Mouse (Mus musculus) spleen, embryonic (tissue): Measurements from ENCODE around the gene Zfp541.

Source experiments
- CTCF ChIA-PET: fragments of 350-600 bp; sonication (Branson Sonifier 250); formaldehyde crosslinking; loops from one replicate; lab custom pipeline; 2022; lab: Charles Lee

Zfp541 gene

GRCm38 (mm10) chr7:16061219-16062098, at the start of gene Zfp541:
TSS of gene Zfp541 (plus strand) at chr7:16061814.
- CTCF ChIA-PET: no interaction called here

GRCm38 (mm10) chr7:16012576-16013263, 48.9 kb upstream of the Zfp541 start:
- CTCF ChIA-PET: interaction anchor here (0.5 to 1.1 kb wide), 4 partner anchors 9 to 298 kb away, joined by 3 to 14 read pairs (median 4); no protein-coding TSS in a partner anchor

DNA sequence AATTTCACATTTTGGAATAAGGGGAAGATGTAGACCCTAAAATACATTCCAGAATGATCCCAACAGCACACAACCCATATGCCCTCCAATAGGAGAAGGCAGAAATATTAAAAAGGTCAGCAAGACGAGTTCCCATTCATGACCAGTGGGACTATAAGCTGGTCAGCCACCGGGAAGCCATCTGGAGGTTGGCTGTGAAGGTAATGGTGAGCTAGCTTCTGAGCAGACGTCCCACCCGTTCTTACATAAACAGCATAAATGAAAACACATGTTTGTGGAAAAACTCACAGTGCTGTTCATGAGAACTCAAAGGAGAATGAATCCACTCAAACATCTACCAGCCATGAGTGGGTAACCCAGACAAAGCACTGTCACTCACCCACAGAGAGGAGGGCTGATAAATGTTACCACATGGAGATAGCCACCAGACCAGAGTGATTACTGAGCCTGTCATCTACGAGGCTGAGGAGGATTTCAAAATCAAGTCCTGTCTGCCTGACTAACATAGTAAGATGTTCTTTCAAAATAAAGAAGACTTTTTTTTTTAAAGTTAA, 47.8 kb upstream of the Zfp541 start:
- CTCF ChIA-PET: interaction anchor here (0.6 kb wide), 2 partner anchors 11 to 297 kb away, joined by 6 read pairs; no protein-coding TSS in a partner anchor

- CTCF ChIA-PET: interaction anchor here (0.5 to 1.2 kb wide), 3 partner anchors 12 to 271 kb away, joined by 3 to 6 read pairs (median 6); no protein-coding TSS in a partner anchor
These were observed 47.0 kb upstream of the Zfp541 start for GRCm38 (mm10) chr7:16014521-16015175.

DNA sequence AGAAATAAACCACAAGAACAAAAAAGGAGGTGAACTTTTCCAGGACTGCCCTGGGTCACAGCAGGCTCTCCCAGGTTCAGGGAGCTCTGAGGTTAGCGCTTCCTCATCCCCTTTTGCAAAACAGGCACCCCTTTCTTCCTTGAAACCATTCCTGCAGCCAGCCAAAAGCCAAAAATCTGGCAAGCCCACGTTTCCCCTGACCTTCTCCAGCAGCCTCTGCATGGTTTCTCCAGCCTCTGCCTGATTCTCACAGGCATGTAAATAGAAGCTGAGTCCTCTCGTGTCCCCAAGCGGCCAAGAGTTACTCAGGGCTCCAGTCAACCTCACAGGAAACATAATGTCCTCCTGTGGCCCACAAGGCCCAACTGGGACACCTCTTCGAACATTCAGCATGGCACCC, 46.2 kb upstream of the Zfp541 start:
- CTCF ChIA-PET: interaction anchor here (1.2 kb wide), 1 partner anchor 33 kb away, joined by 3 read pairs; no protein-coding TSS in a partner anchor

DNA sequence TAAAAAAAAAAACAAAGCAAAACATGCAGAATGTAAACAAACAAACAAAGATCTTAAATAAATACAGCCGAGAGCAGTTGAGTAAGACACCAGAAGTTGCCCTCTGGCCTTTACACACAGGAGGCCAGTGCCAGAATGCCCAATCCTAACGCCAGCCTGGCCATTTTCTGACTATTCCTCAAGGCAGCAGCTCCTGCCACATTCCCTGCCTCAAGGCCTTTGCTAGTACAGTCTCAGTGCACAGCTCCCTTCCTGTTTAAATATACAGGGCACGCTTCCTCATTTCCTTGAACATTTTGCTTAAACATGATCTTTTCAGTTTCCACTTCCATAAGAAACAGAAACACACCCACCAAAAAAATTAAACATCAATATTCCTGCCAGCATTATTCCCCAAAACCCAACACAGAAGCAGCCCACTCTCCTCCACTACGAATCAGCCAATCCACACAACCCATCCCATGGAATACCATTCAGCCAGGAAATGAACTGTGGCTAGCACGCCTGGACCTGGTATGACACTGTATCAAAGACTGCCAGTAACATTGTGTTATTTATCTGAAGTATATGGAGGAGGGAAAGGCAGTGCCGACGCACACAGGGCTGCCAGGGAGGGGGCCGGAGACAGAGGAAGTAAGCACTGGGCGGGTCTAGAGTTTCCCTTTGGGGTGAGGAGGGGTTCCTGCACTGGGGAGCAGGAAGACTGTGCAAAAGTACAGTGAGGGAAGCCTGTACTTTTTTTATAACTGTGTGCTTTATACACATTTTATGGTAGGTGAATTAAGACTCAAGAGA, 43.4 kb upstream of the Zfp541 start:
- CTCF ChIA-PET: interaction anchor here (0.6 to 0.7 kb wide), 2 partner anchors 14 to 75 kb away, joined by 3 to 7 read pairs; no protein-coding TSS in a partner anchor

GRCm38 (mm10) chr7:16019256-16020094, 42.1 kb upstream of the Zfp541 start:
- CTCF ChIA-PET: no interaction called here

DNA sequence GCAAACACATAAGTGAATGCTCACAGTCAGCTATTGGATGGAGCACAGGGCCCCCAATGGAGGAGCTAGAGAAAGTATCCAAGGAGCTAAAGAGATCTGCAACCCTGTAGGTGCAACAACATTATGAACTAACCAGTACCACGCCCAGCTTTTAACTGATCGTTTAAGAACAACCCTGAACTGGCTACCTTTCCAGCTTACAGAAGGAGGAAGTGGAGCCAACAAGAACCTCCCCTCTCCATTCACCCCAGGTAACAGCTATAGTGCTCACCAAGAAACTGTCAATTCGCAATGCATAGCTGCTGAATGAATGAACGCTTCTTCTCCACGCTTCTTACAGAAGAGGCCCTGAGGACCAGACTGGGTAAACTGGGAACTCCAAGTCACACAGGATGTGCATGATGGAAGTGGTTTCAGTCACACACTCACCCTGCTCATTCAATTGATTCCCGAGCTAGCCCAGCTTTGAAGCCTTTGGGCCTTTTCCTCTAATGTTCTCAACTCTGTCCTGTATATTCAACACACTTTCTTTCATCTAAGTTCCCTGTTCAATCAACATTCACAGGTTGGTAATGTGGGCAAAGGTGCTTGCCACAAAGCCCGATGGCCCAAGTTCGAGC, 36.9 kb upstream of the Zfp541 start:
- CTCF ChIA-PET: interaction anchor here (0.6 kb wide), 1 partner anchor 39 kb away, joined by 18 read pairs; no protein-coding TSS in a partner anchor

- CTCF ChIA-PET: no interaction called here
These were observed 33.3 kb upstream of the Zfp541 start for GRCm38 (mm10) chr7:16028102-16028927.

DNA sequence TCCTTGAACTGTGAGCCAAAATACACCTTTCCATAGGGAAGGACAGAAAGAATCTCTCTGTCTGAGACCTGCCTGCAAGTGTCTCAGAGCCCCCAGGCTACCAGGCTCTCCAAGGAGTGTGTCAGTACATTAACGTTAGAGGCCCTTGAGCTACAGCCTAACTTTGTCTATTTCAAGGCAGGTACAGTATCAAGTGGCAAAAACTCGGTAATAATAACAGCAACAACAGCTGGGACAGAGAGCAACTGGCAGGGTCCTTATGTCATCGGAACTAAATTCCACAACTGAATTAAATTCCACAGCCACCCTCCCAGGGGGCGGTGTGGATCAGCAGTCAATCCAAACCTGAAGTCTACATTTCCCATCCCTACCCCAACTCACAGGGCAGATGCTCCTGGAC, 30.5 kb upstream of the Zfp541 start:
- CTCF ChIA-PET: no interaction called here

DNA sequence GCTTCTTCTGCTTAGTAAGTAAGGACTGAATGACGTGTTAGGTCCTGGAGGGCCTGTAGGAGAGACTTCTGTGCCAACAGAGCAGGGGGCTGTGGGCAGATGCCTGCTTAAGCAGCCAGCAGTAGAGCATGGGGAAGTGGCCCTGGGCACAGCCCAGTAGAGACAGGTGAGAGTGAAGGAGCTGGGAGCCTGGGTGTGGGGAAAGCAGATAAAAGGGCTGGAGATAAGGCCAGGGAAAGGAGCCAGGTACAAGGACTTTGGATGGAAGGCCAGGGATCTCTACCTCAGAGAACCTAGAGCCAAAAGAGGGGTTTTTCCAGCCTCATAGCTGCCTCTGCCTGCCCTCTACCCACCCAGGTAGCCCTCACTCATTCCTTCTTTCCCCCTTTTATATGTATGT, 28.6 kb upstream of the Zfp541 start:
- CTCF ChIA-PET: interaction anchor here (0.6 kb wide), 1 partner anchor 15 kb away, joined by 3 read pairs; no protein-coding TSS in a partner anchor

GRCm38 (mm10) chr7:16033580-16034461, 27.8 kb upstream of the Zfp541 start:
- CTCF ChIA-PET: no interaction called here

GRCm38 (mm10) chr7:16036972-16037371, 24.6 kb upstream of the Zfp541 start:
- CTCF ChIA-PET: no interaction called here

DNA sequence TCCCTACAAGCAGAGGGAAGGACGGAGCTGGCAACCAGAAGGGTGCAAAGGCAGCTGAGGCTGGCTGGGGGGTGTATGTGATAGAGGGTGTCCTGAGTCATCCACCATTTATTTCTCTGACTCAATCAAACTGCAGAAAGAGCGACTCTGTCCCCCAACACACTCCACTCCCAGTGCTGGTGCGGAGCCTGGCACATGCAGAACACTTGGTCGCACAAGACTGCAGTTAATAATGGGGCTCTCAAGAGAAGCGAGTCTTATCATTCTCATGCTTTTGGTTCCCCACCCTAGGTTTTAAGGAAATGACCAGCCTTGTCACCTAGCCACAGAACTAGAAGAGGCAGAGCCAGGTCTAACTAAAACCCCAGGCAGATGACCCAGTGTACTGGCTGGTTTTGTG, 22.3 kb upstream of the Zfp541 start:
- CTCF ChIA-PET: interaction anchor here (0.5 to 0.6 kb wide), 2 partner anchors 136 to 241 kb away, joined by 3 to 13 read pairs; no protein-coding TSS in a partner anchor

- CTCF ChIA-PET: no interaction called here
These were observed 20.4 kb upstream of the Zfp541 start for GRCm38 (mm10) chr7:16041208-16041607.

DNA sequence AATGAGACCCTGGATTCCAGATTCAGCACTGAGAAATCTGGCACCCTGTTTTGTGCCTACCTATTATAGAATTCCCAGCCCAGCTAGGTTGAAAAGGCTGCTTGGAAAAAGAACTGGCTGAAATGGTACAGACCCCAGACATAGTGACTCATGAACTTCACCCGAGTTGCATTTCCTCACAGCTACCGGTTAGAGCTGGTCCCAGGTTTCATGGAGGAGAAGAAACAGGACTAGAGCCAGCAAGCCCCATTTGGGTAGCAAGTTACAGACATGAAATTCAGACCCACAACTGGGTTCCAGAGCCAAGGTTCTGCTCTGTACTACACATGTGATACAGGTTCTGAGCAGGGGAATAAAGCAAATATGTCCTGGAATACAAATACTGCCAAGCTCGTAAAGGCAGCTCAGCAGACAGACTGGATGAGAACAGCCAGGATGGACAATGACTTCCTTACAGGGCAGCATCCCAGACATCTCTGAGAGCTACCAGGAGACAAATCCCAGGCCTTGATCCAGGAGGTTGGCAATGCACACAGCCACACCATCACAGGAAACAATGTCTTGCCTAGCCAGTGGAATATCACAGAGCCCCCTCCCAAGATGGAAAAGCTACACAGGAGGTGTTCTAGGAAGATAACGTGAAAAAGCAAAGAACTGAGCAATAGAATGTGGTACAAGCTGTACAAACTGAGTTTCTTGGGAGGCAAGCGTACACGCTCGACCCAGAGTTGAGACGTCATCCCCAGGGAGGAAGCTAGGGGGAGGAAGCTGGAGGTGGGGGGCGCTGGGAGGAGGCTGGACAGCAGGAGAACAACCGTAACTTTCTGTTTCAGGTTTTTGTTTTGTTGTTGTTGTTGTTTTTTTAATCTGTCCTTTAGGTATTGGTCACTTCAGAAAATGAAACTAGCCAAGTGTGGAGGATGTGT, 18.5 kb upstream of the Zfp541 start:
- CTCF ChIA-PET: interaction anchor here (0.6 to 0.8 kb wide), 3 partner anchors 27 to 763 kb away, joined by 3 to 7 read pairs (median 4); no protein-coding TSS in a partner anchor
